Mouse (Mus musculus) gastrocnemius, postnatal 10 days (tissue): ENCODE measurements at regions not wholly inside any gene's neighbourhood (a gene's known extent, or its start where the extent isn't known, plus 50 kb on each side); places are given as distances from the start of the nearest gene placed in this dataset.
A peak's percentile ranks its signal among the peaks of the same experiment; 100 is the strongest.
"Not testable (repeated sequence)": the region's sequence is repeated elsewhere in the genome, so short reads cannot be mapped to it uniquely, and the experiment has no call there.

Experiments
- DNase-seq: peaks from one replicate; pipeline ENCODE4 v3.0.0; 2021; ENCODE audit warnings: mixed read lengths

- not testable (repeated sequence) for DNase-seq
These were observed 621.3 kb upstream of the Dsel start for GRCm38 (mm10) chr1:112486046-112486445.

DNA sequence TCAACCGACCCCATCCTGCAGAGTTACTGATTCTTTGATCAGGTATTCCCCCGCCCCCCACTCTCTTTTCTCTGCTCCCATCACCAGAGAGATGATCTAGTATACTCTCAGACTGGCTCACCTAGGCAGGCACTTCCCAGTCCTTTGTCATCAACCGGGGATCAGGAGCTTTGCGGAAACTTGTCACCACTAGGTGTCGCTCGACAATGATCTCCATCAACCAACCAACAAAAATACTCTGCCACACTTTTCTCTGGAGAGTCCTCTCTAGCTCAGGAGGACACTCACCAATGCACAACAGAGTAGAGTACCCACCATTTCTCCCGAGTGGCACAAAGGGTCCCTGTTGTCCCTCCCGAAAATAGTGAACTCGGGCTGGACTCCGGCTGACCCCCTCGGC is 591.3 kb upstream of the Dsel start:
- DNase-seq, result peak; percentile 10

GRCm38 (mm10) chr1:112452390-112452789 is 587.7 kb upstream of the Dsel start:
- no peak for DNase-seq

DNA sequence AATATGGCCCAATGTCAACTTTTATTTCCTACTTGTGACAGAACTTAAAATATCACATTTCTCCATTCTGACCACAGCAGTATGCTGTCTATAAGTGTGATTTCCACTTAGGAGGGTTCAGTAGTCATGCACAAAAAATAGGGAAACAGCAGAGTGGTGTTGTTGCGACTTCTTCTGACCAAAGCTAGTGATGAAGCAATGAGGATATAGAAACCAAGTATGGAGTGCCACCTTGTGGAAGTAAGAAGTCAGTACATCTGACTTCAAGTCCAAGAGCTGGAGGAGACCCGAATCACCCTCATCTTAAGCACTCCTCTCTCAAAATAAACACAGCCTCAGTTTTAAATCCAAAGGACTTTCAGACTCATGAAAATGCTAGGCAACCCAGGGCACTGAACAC is 586.9 kb upstream of the Dsel start:
- no peak for DNase-seq

GRCm38 (mm10) chr1:112439109-112439508 is 574.4 kb upstream of the Dsel start:
- DNase-seq, result no peak

DNA sequence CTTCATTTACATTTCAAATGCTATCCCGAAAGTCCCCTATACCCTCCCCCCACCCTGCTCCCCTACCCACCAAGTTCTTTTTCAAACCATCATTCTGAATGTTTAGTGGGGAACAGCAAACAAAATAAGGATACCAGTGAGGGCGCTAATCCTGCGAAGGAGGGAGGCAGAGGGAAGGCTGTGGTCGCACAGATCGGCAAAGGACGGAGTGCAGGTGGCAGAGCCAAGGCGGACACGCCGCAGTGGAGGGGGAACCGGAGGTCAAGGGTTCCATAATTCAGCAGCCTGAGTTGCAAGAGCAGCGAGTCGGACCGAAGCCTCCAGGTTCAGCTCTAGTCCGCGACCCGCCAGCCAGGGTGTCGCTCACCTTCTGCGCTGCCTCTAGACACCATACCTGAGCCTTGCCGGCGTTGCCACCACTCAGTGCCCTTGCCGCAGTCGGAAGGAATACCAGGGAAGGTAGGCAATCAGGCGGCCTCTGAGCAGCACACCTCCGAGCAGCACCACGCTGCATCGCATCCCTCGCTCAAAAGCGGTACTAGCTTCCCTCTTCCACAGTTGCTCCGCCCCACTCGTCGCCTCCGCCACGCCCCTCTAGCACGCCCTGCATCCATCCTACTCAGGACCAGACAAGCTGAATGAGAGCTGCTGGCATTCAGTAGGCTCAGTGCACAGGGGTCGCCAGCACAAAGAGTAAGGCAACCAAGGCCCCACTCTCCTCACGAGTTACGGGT is 551.8 kb upstream of the Dsel start:
- DNase-seq, result no peak

DNA sequence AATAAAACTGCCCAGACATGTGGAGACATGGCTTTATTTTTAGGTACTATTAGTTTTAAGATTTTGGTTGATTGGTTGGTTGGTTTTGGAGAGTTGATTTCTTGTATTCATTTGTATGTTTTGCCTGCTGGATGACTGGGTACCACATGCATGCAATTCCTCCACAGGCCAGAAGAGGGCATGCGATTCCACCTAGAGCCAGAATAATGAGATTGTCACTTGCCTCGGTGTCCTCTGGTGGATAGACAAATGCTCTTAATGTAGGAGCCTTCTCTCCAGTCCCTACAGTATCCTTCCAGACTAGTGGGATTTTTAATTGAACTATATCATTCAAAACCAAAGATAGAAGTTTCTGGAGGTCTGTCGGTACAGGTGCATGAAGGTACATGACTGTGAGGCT is 524.1 kb upstream of the Dsel start:
- peak; percentile 7 for DNase-seq

DNA sequence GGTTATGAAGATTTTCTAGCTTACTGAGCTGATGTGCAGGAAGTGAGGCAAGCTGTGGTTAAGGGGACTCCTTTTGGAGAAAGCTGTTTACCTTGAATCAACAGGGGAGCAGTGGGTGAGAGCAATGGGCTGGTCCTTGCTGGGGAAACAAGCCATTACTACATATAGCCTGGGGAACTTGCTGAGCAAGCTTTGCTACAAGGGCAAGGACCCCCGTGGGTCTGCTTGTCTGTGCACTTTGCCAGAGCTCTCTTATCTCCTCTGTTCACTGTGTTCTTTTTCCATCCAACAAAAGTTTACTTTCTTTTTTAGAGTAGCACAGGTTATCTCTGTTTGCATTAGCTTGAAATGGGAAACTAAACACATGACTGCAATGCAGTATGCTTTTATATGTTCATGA is 519.3 kb upstream of the Dsel start:
- no peak for DNase-seq

GRCm38 (mm10) chr1:112379651-112380264 is 515.0 kb upstream of the Dsel start:
- DNase-seq, result no peak

DNA sequence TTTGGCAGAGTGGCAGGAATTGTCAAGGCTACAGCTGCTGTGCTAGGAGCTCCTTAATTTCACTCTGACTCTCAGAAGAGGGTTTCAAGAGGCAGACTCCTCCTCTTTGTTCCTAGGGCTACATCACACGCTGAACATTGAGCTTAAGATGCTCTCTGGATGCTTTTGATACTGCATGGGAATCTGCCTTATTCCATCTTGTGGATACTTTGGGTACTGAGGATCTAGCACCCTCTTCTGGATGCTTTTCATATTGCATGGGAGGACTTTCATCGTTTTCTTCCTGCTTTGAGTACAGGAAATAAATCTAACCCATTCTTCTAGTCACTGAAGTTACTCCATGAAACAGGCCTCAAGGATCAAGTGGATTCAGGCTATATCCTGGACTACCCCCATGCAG is 513.9 kb upstream of the Dsel start:
- DNase-seq, result no peak

- no peak for DNase-seq
These were observed 491.1 kb upstream of the Dsel start for GRCm38 (mm10) chr1:112355816-112356215.
